Mouse (Mus musculus) cerebellum, adult 11 months (tissue): ENCODE measurements around the gene Brca1.
"Not testable (repeated sequence)": the region's sequence is repeated elsewhere in the genome, so short reads cannot be mapped to it uniquely, and the experiment has no call there.

Experiments used
- DNase-seq: peaks from one replicate; pipeline ENCODE4 v3.0.0; 2022

The Brca1 gene

GRCm38 (mm10) chr11:101526686-101527085 is 25.1 kb downstream of the Brca1 start:
- no peak for DNase-seq

- no peak for DNase-seq
Observed at GRCm38 (mm10) chr11:101525936-101526595, 25.7 kb downstream of the Brca1 start.

DNA sequence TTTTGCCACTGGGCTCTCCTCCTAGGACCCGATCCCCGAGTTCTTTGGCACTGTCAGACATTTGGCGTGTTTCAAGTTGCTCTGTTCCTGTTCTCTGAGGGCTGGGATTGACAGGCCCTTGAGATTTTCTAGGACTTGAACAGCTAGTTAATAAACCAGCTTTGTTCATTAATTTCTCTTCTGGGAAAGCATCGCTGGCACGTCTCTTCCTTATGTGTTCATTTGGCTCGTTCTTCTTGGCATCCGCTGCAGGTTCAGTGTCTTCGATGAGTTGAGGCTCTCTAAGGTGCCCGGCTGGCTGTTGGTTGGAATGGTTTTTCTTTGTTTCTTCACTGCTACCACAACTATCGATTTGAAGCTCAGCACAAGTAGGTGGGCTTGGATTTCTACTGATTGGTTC is 26.7 kb downstream of the Brca1 start:
- DNase-seq: no peak

DNA sequence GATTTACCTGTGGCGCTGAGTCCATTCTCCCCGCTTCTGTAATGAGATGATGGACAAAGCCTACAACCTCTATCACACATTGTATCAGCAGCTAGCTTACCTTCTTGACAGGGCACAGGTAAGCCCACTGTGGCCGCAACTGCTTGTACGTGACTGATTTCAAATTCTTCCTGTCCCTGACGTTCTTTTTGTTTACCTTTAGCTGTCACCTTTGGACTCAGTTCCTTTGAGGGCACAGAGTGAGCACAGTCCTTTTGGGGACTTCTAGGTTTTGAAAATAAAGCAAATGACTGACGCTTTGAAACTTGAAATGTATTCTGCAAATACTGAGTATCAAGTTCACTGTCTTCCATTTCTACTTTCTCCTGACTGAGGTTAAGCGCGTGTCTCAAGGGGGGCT is 27.3 kb downstream of the Brca1 start:
- DNase-seq: no peak

DNA sequence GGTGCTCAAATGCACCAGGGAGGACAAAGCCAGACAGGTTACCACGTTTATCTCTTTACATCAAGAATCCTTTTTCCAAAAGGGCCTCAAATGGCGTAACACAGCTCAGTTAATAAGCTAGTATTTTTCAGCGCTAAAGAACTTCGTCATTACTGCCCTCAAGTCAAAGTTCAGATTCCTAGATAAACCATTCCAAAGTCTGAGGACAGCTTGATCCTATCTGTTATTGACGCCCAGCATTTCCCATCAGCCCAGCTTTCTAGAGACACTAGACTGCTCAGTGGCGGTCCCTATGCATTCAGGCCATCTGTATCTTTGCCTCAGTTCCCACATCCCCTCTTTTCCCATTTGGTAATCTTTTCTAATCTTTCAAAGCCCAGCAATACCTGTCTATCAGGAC is 32.4 kb downstream of the Brca1 start:
- no peak for DNase-seq

DNA sequence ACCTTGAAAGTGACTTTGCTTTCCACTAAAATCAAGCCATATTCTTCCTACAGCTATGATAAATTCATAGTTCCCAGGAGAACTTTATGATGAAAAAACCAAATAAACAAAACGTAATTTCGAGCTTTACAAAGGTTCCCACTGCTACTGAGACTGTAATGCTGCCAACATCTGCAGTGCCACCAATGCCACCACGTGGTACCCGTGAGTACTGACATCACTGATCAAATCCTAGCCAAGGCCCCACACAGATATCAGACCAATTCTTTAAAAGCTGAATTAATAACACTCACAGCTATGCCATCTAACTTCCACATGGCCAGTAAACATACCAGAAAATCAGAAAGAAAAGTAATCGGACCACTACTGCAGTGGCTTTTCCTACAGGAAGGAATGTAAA is 32.8 kb downstream of the Brca1 start:
- DNase-seq: no peak

DNA sequence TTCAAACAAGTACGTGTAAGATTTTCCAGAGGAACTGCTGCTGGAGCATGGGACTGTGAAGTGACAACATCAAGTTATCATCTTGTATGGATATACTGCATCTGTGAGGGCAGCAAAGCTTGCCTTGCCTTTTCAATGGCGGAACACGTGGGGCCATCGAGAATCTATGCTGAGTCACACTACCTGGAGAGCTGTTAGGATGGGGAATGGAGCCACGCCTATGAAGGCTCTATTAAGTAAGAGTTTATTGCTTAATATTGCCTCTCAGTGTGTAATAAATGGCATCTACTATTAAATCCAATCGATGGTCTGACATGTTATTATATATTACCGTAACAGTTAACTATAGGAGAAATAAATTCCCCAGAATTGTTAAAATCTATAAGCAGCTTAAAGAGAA is 44.7 kb downstream of the Brca1 start:
- DNase-seq: no peak

DNA sequence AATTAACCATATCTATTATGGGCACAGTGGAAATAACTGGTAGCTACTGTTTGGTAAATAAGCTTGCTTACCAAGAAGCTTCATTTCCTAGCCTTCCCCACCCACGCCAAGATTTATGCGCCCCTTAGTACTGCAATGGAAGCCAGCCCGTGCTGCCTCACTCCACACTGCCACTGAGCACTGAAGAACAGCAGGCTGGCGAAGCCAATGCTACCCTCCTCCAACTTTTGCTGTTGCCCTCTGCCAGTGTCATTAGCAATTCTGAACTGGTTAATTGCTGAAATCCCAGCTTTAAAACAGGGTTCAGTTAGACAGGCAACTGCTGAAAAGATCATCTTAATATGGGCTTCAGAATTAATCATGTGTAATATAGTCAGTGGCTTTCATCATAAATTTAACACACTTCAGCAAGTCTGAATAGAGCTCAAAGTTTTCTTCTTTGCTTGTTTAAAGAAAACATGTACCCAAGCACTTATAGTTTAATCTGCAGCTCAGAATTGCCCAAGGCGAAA is 45.4 kb downstream of the Brca1 start:
- no peak for DNase-seq

DNA sequence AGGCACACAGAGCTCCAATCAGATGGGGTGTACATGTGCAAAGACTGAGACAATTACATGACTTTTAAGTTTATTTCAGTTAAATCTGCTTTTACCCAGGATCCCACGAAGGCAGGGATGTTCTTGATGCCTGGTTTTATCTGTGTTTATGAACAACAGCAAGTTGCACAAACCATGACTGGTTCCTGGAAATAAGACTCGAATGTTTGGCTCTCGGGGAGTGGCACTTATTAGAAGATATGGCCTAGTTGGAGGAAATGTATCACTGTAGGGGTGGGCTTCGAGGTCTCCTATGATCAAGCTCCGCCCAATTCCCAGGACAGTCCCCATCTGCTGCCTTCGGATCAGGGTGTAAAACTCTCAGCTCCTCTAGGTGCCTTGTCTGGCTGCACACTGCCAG is 65.6 kb downstream of the Brca1 start:
- no peak for DNase-seq

DNA sequence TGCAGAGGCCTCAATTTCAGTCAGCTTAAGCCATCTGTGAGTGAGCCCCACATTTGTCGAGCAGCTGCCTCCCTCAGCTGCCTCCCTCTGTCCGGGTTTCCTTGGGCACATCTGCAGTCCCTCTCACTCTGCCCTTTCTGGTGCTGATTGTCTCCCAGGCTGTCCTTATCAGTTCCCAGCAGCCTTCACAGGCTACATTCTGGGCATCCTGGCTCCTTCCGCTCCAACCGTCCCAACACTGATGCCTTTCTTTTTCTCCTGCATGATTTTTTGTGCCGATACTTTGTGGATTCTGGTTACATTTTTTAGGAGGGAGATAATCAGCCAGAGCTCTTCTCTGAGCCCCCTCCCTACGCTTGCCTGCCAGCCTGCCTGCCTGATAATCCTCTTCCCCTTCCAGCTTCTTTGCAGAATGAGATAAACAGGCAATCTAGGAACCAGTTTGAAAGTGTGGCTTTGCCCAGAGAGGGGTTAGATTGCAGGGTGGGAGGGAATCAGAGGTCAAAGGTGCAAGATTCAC is 66.2 kb downstream of the Brca1 start:
- no peak for DNase-seq

DNA sequence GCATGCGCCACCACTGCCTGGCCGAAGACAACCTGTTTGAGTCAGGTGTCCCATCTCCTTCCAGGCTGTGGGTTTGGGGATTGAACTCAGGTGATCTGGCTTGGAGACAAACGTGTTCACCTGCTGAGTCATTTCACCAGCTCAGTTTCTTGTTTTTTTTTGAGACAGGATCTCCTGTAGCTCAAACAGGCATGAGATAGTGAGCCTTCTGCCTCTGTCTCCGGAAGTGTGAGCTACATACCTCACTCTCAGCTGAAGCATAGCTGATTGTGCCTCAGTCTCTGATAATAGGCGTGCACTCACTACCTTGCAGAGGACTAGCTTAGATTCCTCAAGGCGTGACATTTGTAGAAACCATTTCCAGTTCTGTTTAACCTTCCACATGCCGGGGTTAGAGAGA is 66.9 kb downstream of the Brca1 start:
- DNase-seq: no peak

DNA sequence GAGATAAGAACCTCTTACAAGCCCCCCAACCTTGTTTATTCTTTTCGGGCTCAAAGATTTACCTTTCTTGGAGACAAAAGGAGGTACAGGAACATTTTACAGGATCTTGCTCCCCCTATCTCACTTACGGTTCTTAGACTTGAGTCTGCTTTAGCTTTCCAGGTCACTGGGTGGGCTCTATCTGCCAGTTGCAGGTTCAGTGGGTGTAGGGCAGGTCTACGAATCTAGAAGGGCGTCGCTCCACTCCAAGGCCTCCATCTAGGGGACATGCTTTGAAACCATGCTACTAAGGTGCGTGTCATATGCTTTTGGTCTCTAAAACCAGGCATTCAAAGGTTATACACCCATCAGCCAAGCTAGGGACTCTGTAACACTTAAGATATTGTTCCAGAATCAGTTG is 67.5 kb downstream of the Brca1 start:
- DNase-seq: no peak

- no peak for DNase-seq
Observed at GRCm38 (mm10) chr11:101483804-101484203, 68.0 kb downstream of the Brca1 start.

- no peak for DNase-seq
Observed at GRCm38 (mm10) chr11:101480912-101481311, 70.8 kb downstream of the Brca1 start.

GRCm38 (mm10) chr11:101479171-101479635 is 72.6 kb downstream of the Brca1 start:
- no peak for DNase-seq

GRCm38 (mm10) chr11:101477552-101478211 is 74.1 kb downstream of the Brca1 start:
- no peak for DNase-seq

GRCm38 (mm10) chr11:101477194-101477551 is 74.6 kb downstream of the Brca1 start:
- DNase-seq: no peak

DNA sequence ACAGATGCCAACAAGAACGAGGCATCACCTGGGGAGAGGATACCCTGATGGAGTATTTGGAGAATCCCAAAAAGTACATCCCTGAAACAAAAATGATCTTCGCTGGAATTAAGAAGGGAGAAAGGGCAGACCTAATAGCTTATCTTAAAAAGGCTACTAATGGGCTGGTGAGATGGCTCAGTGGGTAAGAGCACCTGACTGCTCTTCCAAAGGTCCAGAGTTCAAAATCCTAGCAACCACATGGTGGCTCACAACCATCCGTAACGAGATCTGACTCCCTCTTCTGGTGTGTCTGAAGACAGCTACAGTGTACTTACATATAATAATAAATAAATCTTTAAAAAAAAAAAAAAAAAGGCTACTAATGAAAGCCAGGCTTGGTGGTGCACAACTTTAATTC is 75.4 kb downstream of the Brca1 start:
- DNase-seq: not testable (repeated sequence)

DNA sequence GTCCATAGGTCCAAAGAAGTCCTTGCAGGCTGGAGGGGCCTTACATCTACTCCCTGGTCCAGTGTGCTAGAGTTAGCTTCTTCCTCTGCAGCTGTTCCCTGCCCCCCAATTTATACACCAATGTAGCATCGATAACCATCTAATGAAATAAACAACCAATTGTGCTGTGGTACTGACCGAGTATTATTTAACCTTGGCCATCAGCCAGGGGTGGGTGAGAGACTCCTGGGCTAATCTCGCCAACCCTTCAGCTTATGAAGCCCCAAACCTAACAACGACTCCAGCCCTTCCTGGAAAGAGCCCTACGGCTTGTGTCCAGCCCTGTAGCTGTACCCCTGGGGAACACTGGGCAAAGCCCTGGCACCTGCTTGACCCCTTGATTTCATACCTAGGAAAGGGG is 77.5 kb downstream of the Brca1 start:
- DNase-seq: no peak

DNA sequence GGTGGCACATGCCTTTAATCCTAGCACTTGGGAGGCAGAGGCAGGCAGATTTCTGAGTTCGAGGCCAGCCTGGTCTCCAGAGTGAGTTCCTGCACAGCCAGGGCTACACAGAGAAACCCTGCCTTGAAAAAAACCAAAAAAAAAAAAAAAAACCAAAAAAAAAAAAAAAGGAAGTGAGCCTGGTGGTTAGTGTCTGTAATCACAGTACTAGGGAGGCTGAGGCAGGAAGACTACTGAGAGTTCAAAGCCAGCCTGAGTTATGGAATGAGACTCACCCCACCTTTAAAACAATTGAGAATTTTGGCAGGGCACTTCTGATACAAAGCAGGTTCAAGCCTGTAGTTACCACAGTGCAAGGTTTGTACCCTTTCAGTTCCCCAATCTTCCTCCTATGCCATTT is 78.1 kb downstream of the Brca1 start:
- DNase-seq: not testable (repeated sequence)

GRCm38 (mm10) chr11:101472336-101472735 is 79.4 kb downstream of the Brca1 start:
- no peak for DNase-seq

GRCm38 (mm10) chr11:101471926-101472325 is 79.8 kb downstream of the Brca1 start:
- DNase-seq: no peak

DNA sequence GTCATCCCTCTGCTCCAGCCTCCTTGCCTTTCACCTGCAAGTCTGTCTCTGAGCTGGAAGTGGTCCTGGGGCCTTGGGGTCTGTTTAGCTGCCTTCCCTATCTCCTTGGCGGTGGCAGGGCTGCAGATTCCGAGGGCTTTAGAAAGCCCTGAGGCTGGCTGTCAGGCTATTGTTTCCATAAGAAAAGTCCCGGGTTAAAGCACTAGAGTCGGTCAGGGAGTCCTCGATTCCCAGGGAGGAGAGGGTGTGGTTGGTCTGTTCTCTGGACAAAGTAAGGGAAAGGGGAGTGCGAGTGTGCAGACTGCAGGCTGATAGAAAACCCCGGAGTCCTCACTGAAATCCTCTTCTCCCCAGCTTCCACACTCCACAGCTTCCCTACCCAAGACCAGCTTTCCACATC is 81.5 kb downstream of the Brca1 start:
- DNase-seq: no peak

GRCm38 (mm10) chr11:101469155-101469554 is 82.6 kb downstream of the Brca1 start:
- no peak for DNase-seq
